Mouse (Mus musculus): ENCODE measurements around the gene Wee2.
A peak's percentile ranks its signal among the peaks of the same experiment; 100 is the strongest.

Gene Wee2

DNA sequence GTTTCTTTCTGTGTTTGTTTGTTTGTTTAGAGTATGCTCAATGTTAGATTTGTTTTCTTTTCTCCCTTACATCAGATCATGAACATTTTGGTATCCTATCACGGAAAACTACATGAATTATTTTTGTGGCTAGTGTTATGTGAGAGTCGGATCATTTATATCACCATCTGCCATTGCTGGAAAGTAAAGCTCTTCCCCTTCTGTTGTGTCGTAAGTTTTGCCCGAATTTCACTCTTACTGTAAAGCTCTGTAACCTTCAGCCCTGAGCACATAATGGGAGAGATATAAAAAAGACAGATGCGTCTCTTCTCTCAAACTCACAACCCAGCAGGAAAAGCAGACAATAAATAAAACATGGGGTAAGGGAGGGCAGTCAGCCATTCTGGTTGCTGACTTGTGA is at the start of gene Wee2:
Gene Wee2, plus strand, starts transcription at position 153 of the 400 bp plus-strand sequence.
- no peak for DNase-seq (ENCODE audit: low read depth, low spot score)

DNA sequence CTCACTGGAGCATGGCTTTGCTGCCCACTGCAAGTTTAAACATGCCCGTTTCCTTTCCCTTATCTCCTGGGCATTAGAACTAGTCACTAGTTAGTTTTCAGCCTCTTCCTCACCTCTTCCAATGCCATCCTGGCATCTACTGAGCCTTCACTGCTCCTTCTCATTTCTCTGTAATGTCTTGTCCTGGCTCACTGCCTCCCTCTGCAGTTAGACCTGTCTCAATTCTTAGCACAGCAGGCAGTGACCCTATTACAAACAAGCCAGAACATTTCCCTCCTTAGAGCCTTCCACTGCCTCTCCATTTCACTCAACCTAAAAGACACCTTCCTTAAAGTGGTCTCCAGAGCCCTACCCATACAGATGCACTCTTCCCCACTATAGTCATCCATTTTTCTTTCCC is 47.9 kb upstream of the Wee2 start:
- no peak for DNase-seq (ENCODE audit: low read depth, low spot score)

DNA sequence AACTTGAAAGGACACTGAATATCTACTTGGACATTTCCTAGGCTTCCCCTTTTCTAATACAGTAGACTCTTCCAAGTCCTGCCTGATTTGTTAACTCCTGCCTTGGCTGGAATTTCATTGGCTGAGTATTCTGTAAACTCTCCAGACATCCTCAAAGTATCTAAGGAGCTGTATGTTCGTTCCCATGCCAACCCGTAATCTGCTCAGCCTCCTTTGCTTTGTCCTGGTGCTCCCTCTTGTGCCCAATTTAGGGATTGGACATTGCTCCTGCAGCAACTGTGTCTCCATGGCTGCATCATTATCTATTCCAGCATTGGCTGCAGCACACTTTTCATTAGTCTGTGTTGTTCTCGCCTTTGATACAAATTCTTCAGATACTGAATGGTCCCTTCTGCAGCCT is 45.7 kb upstream of the Wee2 start:
- DNase-seq (ENCODE audit: low read depth, low spot score): peak; percentile 67

DNA sequence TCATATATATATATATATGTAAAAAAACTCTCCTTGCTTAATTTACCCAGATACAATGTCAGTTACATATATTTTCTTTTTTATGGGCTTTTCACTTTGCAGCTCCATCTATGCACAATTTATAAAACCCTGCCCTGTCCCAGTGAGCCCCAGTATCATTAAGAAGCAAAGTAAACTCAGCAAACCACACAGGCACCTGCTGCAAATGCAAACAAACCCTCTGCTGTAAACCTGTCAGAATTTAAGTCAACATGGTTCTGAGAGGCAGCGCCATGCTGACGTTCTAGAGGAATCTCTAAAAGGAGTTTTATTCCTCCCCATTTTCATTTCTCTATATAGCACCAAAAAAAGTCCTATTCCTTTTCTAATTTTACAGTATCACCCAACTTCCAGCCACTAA is 36.9 kb upstream of the Wee2 start:
- DNase-seq (ENCODE audit: low read depth, low spot score): no peak

DNA sequence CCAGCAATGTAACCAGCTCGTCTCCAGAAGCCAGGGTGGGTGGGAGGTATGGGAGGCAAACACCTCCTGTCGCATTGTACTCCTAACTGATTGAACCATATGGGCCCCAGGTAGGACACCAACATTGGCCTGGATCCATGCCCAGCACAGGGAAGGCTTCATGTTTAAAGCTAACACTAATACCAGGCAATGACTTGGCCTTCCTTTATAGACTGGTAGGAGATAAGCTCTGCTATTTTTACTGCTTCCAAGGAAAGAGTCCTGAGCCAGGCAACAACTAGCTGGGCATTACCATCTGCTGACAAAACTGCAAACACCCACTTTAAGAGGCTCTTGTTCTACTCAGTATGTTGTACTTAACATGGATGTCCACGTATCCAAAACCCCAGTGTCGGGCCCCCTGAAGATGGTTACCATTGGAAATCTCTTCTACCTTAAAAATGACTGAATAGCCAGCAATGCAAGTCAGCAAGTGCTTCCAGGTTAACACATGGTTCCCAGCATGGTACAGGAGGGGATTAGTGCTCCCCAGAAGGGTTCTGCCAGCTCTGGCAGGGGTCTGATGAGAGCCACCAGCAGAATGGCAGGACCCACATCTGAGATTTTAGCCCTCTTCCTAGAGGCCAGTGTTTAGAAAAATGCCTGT is 35.1 kb upstream of the Wee2 start:
- DNase-seq (ENCODE audit: low read depth, low spot score): no peak

DNA sequence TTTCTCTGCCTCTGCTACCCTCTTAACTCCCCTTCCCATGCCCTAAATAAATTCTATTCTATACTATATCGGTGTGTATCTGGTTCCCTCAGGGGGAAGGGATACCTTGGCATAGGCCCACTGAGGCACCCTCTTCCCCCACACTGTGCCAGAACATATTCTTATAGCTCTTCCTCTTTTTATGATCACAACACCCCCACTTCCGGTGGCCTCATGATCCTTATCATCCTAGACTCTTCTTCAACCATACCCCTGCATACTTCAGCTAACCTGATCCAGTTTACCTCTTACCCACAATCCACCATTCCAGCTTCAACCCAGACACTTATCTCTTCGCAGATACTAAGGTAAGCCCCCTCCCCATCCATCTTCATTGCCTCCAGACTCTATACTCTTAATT is 27.8 kb upstream of the Wee2 start:
- DNase-seq (ENCODE audit: low read depth, low spot score): no peak

DNA sequence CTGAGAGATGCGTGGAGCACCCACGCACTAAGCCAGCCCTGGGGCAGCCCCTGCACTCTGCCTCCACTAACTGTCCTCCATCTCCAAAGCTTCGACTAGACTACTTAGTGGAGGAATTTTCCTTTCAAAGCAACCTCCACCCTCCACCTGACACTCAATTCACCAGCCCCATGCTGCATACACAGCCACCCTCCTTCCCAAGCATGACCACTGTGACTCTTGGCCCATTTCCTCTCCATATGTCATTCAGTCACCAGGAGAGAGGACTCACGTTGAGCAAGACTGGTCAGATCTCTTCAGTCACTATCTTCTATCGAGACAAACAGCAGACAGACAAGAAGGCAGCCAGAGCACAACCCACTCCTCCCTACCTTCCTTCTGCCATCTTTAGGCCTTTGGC is 25.8 kb upstream of the Wee2 start:
- no peak for DNase-seq (ENCODE audit: low read depth, low spot score)

DNA sequence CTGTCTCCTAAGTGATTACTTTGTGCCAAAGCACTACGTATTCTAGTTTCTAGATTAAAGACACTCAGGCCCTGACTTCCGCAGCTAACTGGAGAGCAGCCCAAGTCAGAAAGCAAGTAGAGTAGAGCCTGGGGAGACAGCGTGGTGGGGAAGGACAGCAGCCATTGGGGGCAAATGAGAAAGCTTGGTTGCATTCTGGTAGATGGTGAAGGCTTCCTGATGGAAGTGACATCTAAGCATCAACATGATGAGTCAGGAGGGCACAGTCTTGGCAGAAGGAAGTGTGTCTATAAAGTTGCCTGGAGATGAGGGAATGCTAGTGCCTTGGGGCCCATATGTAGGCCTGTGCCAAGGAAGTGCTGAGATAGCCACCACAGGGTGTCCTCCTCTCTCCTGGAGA is 25.3 kb upstream of the Wee2 start:
- DNase-seq (ENCODE audit: low read depth, low spot score): no peak

DNA sequence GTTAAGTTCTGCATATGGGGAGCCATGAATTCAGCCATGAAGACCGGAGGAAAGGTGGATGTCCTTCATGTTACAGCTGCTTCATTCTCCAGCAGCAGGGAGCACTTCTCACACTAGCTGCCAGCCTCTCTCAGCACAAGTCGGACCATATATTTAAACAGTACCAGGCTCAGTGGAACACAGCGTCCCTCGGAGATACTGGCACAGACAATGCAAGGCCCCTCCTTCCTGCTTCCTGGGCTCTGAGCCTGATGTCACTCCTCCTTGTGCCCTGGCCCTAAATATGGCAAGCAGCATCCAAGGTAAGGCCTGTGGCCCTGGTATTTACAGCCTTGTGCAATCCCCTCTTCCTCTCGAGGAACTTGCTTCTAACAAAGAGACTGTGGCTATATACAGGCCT is 23.1 kb upstream of the Wee2 start:
- DNase-seq (ENCODE audit: low read depth, low spot score): no peak

DNA sequence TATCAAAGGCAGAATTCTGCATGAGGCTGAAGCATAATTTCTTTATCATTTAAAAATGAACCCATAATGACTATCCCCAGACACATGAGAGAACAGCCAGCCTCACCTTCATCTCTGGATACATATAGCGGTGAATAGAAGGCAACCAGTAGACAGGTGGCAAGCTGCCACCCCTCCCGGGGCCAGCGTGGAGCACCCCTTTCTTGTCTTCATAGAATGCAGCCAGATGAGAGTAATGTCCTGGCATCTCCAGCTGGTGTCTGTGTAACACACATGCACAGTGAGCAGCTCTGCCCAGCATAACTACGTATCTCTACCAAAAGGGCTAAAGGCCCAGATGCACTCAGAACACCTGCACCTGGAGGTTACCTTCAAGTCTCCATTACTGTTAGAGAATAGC is 20.5 kb upstream of the Wee2 start:
- DNase-seq (ENCODE audit: low read depth, low spot score): no peak

DNA sequence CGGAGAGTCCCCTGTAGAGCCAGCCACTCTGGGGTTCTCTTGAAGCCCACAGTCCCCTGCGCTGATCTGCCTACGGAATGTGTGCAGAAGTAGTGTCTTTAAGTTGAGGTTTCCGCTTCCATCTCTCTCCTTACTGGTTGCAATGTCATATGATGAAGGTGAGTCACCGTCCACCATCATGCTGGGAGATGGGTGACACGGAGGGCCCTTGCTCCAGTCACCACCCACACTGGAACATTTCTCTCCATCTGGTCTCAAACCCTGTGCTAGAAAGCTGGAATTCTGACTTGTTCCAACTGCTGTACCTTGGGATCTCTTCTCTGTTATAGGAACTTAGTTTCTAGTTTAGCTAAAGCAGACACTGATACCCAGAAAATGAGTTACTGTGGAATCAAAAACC is 17.8 kb upstream of the Wee2 start:
- DNase-seq (ENCODE audit: low read depth, low spot score): no peak

DNA sequence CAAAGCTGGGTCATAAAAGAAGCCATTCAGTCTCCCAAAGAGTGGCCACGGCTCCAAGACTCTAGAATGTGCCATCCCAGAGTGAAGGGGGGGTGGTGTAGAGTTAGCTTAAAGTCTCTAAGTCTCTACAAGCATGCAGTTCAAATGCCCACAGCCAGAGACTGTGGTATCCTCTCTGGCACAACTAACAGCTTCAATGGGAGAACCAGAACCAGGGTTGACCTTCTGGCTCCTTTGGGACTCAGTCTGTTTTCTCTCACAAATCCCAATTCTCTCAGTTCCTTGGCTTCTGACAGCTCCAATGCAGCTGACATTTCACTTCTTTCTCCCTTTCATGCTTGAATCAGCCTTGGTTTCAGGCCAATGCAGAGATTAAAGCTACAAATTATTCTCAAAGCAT is 15.9 kb upstream of the Wee2 start:
- no peak for DNase-seq (ENCODE audit: low read depth, low spot score)

DNA sequence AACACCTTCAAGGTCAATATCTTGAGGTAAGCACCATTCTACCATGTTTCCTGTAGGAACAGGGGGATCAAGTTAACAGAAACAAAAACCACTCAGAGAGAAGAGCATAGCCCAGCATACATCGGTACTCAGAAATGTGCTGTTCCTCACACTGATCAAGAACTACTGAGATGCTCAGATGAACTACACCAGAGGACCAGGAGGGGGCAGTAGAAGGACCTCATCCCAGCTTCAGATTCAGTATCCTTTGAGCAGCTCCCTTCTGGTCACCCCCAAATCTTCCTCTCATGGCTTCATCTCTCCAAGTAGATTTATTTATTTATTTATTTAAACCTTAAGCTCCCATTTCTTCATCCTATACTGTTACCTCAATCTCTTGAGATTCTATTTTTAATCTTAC is 15.1 kb upstream of the Wee2 start:
- DNase-seq (ENCODE audit: low read depth, low spot score): no peak

DNA sequence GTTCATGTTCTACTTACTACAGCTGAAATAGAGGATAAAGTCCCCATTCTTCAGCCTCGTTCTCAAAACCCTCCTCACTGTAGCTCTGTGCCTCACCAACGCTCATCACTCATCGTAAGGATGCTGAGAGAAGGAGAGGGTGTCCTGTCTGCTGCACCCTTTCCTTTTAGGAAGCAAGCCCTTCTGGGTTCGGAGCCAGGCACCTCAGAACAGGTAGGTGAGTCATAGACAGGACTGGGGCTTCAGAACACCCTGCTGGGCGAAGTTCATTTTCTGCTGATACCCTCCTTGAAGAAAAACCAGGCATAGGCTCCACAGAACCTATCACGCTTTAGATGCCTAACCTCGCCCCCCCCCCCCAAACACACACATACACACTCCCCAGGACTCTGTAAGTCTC is 11.4 kb upstream of the Wee2 start:
- no peak for DNase-seq (ENCODE audit: low read depth, low spot score)

DNA sequence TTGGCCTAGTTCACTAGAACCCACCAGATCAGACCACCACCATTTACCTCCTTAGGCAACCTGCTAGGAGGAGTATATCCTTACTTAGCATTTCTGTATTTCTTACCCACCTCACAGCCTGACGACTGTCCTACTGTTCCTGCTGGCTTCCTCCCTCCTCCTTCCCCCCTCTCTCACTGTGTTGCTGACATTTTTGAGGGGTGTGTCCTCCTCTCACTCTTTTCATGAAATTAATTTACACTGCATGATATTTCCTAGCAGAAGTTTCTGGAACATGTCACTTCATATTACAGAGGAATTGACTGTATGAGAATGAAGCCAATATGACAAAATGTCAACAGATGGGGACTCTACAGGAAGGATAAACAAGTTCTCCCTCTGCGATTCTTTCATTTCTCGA is 10.2 kb upstream of the Wee2 start:
- DNase-seq (ENCODE audit: low read depth, low spot score): no peak

DNA sequence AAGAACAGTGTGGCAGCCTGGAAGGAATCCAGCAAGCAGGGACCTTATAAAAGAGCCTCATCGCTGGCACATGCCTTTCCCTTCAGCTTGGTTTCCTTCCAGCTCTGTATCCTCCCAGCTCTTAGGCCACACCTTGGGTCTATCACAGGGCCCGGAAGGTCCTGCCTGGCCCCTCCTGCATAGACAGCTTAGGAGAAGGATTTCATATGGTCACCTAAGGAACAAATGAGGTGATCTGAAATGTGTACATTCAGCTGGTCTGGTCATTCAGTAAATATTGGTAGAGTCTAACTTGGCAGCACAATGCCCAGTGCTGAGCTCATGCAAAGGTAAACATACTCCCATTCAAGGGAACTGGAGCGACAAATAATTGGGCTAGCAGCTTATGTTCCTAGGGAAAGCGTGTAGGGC is 9.4 kb upstream of the Wee2 start:
- DNase-seq (ENCODE audit: low read depth, low spot score): no peak

DNA sequence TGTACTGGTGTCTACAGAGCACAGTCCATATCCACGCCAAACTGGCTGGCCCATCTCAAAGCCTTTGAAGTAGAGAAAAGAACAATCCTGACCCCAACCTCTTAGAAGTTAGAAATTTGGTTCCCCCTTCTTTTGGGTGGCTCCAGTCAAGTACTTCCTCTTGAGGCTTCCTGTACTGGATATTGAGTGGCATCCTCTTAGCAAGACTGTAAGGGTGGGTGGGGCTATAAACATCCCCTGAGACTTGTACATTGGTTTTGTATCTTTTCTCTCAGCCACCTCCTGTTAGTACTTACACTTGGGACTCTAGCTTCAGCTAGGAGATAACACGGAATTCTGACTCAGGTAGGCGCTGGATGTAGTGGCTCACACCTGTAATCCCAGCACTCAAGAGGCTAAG is 8.6 kb upstream of the Wee2 start:
- DNase-seq (ENCODE audit: low read depth, low spot score): no peak

DNA sequence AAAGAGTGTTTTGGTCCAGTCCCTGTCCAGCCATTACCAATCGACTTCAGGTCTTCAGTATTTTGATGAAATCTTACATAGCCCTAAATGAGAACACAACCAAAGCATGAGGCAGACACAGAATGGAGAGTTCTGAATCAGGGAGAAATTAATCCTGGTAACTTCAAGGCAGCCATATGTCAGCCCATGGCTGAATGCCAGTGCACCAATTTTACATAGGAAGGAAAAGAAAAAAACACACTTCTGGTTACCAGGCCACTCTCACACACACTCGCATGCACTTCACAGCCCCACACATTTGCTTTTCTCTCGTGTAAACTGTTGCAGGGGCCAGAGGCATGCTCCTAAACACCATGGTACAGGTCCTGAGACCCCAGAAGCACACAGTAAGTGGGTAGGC is 8.0 kb upstream of the Wee2 start:
- no peak for DNase-seq (ENCODE audit: low read depth, low spot score)

DNA sequence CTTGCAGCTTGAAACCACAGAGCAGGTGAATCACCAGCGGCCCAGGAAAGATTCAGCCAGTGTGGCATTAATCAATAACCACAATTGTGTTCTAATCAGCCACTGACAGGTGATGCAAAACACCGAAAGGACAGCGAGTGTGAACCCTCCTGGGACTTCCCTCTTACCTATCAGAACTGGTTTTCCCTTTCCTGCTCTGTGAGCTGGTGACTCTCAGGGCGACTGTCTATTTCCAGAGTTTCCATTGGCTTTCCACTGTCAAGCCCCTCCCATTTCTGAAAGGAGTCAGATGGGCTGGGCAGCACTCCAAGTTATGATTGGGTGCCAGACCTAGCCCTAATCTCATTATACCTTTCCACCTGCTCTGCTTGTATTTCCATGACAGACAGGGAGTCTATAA is 7.5 kb upstream of the Wee2 start:
- no peak for DNase-seq (ENCODE audit: low read depth, low spot score)

DNA sequence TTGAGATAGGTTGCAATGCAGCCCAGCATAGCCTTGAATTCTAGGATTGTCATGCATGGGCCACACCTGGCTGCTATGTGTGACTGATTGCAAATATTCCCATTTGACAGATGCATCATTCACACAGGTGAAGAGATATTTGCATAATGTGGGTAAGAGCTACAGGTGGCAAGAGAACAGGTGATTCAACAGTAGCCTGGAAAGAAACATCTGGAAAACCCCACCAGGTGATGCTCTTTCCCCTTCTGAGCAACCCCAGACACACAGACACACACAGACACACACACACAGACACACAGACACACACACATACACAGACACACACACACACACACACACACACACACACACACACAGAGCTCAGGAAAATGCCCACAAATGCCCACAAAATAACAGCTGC is 7.1 kb upstream of the Wee2 start:
- no peak for DNase-seq (ENCODE audit: low read depth, low spot score)

DNA sequence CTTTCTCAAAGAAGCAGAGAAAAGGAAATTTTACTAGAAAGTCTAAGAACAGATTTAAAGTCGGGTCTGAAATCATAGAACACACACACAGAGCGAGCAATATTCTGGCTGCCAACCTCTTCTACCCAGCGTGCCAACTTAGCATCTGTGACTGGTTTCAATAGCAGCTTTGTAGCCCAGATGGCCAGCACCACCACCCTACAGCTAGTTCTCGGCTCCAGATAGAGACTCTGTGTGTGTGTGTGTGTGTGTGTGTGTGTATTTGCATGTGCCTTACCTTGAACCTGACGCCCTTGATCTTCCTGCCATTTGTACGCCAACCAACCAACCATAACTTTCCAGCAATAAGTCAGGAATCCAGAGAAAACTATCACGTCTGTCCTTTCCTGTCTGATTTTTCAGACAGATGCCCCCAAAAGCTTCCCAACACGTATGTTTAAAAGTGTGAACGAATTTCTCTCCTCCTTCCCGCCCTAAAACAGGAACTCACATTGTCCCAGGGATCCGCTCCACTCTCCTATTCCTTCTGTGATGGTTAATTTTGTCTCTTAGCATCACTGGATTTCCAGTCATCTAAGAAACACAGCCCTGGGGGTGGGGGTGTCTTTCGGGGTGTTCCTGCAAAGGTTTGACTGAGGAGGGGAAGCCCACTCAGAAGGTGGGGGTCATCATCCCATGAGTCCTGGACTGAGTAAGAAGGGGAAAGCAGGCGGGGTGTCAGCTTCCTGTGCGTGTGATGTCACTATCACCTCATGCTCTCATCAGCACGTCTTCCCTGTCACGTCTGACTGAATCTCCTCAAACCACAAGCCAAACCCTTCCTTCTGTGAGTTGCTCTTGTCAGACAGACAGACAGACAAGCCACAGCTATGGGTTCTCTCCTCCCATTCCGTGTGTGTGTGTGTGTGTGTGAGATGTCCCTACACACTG is 6.3 kb upstream of the Wee2 start:
- no peak for DNase-seq (ENCODE audit: low read depth, low spot score)

DNA sequence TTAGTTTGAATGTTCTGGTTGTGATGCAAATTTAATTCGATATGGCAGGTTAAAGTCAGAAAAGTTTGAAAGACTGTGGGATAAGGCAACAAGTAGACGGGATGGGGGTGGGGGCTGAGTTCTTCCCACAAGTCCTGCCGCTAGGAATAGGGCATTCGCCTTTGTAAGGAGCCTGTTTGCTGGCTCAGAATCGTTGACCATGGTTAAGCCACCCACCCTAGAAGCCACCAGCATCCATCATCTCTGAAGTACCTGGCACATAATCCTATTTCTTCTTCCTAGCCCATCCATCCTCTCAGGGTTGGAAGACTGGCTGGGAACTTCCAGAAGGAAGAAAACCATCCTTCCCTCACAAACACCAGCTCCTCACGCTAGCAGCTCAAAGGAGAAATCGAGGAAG is 4.2 kb upstream of the Wee2 start:
- DNase-seq (ENCODE audit: low read depth, low spot score): no peak

All from retina, postnatal 7 days (tissue).